Mouse (Mus musculus) erythroblast, embryonic 14.5 days (primary cell): ENCODE results near the gene Mrs2. TPM values are rescaled to one million over a fixed set of nuclear protein-coding genes. Genes with fewer than 3 reads are reported as not detected.
A peak's percentile ranks its signal among the peaks of the same experiment; 100 is the strongest.
"Not testable (repeated sequence)": the region's sequence is repeated elsewhere in the genome, so short reads cannot be mapped to it uniquely, and the experiment has no call there.

Source experiments
- H3K27me3 ChIP-seq: 2 replicates; pipeline ENCODE4 v1.6.1; 2012; ENCODE audit warnings: inconsistent platforms; ENCODE audit not compliant: control insufficient read depth
- H3K36me3 ChIP-seq: 2 replicates; pipeline ENCODE4 v1.6.1; 2012; ENCODE audit warnings: mild to moderate bottlenecking, inconsistent platforms; ENCODE audit not compliant: control insufficient read depth
- H3K4me1 ChIP-seq: 2 replicates; pipeline ENCODE4 v1.6.1; 2012; ENCODE audit warnings: inconsistent platforms; ENCODE audit not compliant: control insufficient read depth
- H3K4me3 ChIP-seq: replicated peaks from 2 replicates; pipeline ENCODE3; 2012; ENCODE audit warnings: moderate library complexity, mild to moderate bottlenecking, inconsistent platforms
- H3K9me3 ChIP-seq: 2 replicates; pipeline ENCODE4 v1.6.1; 2012; ENCODE audit warnings: low read length, inconsistent platforms, mixed read lengths; ENCODE audit not compliant: control insufficient read depth
- GATA1 ChIP-seq: IDR thresholded peaks from 2 replicates; pipeline ENCODE4 v1.6.1; 2012; ENCODE audit warnings: low read length, inconsistent platforms, mixed read lengths
- TAL1 ChIP-seq: IDR thresholded peaks from 3 replicates; pipeline ENCODE4 v1.6.1; 2012; ENCODE audit warnings: low read length, inconsistent platforms, mixed read lengths
- polyA plus RNA-seq: library from polyadenylated mRNA; stranded (reverse); fragments of >175 nt; gene quantifications from 2 replicates; pipeline ENCODE4 v1.2.3, GENCODE M21; 2012

Gene Mrs2
- polyA plus RNA-seq, 1 experiment: 0.36 TPM

DNA sequence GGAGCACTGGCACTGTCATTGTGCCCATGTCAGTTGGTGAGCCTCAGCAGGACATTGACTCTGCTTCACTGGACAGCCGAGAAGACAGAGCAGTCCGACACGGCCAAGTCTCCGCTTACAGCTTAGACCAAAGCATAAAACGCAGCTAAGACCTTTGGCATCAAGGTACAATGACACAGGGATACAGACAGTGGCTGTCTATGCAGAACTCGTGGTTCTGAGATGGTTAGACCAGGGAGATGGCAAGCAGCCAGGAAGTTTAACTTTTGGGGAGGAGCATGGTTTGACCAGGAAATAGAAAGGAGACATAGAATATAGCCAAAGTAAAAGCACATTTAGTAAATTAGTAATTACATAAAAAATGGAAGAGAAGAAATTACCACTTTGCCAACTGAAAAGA lies 31.2 kb downstream of the Mrs2 start:
- no peak overlapping the region for H3K4me3 ChIP-seq
- TF ChIP-seq TAL1: no peak
- no peaks in the 10 kb centered on the region for H3K9me3 ChIP-seq
- H3K36me3 ChIP-seq: peaks cover 68% of the 10 kb centered on the region
- no peaks in the 10 kb centered on the region for H3K27me3 ChIP-seq
- H3K4me1 ChIP-seq: no peaks in the 10 kb centered on the region

DNA sequence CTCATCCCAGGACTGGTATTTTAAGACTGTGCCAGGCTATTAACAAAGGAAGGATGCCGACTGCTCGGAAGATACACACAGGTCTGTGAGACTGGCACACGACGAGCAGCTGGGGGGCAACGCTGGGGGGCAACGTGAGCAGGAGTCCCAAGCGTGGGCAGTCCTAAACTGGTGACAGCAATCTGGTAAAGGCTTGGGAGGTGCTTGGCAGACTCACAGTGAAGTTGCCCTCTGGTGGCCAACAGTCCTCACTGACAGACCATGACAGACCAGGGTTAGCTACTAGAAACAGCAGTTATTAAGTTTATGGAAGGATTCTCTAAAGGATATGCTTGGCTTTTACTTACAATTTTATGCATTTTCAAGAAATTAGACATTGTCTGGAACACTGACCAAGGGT lies 31.8 kb downstream of the Mrs2 start:
- H3K4me1 ChIP-seq: no peaks in the 10 kb centered on the region
- H3K9me3 ChIP-seq: no peaks in the 10 kb centered on the region
- H3K27me3 ChIP-seq: no peaks in the 10 kb centered on the region
- no peak overlapping the region for H3K4me3 ChIP-seq
- no peak for TF ChIP-seq TAL1
- TF ChIP-seq GATA1: no peak
- H3K36me3 ChIP-seq: peaks cover 61% of the 10 kb centered on the region

DNA sequence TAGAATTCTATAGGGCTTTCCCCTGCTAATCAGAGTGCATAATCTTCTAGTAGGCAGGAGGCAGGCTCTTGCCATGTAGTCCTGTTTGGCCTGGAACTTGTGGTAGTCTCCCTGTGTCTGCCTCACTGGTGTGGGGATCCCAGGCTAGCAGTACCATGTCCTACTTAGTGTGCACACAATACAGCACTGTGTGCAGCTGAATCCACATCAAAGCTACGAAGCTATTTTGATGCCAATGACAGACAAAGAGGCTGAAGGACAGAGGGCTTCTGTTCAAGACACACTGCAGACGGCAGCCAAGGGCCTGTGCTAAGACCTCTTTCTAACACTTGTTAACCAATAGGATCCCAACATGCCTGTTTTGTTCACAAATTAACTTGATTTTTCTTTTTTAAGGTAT lies 34.7 kb downstream of the Mrs2 start:
- TF ChIP-seq GATA1 (no peak), TAL1 (no peak)
- Histone ChIP-seq H3K4me3 (no peak overlapping the region), H3K27me3 (no peaks in the 10 kb centered on the region), H3K4me1 (no peaks in the 10 kb centered on the region), H3K36me3 (peaks cover 34% of the 10 kb centered on the region), H3K9me3 (no peaks in the 10 kb centered on the region)

DNA sequence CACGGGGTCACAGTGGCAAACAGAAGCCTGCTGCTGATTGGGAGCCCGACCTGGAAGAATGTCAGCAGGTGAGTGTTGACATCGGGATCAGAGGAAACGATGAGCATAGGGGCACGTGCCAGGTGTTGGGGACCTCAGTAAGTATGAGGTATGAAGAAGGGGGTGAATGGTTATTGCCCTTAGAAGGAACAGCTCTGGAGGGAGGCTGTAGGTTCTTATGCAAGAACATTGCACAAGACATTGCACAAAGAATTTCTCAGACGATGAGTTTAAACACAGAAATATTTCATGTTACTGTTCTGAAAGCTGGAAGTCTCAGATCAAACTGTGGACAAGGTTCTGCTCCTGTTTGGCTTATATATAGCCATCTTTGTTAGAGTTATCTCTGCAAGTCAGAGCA lies 39.1 kb downstream of the Mrs2 start:
- Histone ChIP-seq H3K9me3 (no peaks in the 10 kb centered on the region), H3K4me1 (no peaks in the 10 kb centered on the region), H3K36me3 (peaks cover 4% of the 10 kb centered on the region; the same call in 1 of the 2 replicates), H3K4me3 (no peak overlapping the region), H3K27me3 (no peaks in the 10 kb centered on the region)
- TF ChIP-seq TAL1 (no peak), GATA1 (no peak)

DNA sequence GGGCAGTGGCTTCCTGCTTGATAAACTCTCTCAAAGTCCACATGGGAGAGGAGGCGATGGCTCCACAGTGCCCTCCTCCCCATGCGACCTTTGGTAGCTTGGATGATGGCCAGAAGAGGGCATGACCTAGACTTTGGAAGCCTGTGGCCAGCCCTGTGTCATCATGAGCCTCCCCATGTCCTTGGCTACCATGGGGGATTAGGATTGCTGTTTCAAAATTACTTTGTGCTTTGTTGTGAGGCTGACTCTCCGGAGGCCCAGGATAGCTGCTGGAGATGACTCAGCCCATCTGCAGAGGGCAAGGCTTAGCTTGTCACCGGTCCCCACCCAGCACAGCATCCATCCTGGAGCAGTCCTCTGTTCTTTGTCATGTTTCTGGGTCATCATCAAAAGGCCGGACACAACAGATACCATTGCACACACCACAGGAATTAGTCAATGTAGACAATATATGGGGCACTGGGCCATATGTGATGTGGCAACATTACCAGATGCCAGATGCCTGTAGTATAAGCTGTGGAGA lies 42.3 kb downstream of the Mrs2 start:
- H3K4me3 ChIP-seq: no peak overlapping the region
- no peaks in the 10 kb centered on the region for H3K36me3 ChIP-seq
- no peaks in the 10 kb centered on the region for H3K4me1 ChIP-seq
- no peaks in the 10 kb centered on the region for H3K27me3 ChIP-seq
- H3K9me3 ChIP-seq: no peaks in the 10 kb centered on the region
- TF ChIP-seq GATA1 (no peak), TAL1 (no peak)

DNA sequence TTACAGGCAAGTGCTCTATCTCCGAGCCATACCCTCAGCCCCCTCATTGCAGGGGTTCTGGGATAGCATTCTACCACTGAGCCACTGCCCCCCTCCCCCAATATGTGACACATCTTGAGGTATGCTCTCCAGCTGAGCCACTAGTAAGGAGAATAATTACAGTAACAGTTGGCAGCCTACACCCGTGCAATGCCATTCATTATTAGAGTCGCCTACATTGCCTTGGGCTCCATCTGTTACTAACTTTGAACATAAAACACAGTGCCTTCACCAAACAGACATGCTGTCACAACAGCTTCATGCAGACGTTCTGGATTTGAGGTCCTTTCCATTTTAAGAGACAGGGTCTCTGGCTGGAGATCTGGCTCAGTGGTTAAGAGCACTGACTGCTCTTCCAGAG lies 43.8 kb downstream of the Mrs2 start:
- no peaks in the 10 kb centered on the region for H3K4me1 ChIP-seq
- H3K9me3 ChIP-seq: no peaks in the 10 kb centered on the region
- H3K4me3 ChIP-seq: no peak overlapping the region
- no peaks in the 10 kb centered on the region for H3K27me3 ChIP-seq
- TF ChIP-seq TAL1: no peak
- no peak for TF ChIP-seq GATA1
- H3K36me3 ChIP-seq: no peaks in the 10 kb centered on the region

DNA sequence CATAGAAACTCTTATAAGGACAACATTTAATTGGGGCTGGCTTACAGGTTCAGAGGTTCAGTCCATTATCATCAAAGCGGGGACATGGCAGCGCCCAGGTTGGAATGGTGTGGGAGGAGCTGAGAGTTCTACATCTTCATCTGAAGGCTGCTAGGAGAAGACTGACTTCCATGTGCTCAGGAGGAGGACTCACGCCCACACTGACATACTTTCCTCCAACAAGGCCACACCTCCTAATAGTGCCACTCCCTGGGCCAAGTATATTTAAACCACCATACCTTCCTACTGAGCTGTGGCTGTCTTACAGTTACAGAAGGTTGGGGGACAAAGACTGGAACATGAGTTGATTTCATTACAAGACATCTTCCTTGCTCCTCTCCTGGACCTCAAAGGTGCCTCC lies 48.4 kb downstream of the Mrs2 start:
- H3K4me1 ChIP-seq, H3K36me3 ChIP-seq, H3K9me3 ChIP-seq, H3K4me3 ChIP-seq, H3K27me3 ChIP-seq: not testable (repeated sequence)

DNA sequence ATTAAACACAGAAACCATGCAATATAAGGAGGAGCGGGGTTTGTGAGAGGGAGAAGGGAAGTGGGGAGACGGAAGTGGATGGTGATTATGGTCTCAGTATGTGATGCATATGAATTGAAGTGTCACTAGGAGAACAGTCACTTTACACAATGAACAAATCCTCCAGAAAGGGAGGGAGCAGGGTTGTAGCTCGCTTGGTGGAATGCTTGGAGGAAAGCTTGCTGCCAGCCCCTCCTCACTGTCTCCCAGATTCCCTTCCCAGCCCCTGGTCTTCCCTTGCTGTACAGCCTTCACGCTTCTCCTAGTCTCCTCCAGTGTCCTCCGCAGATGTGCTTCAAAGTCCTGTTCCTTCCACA lies 54.4 kb downstream of the Mrs2 start:
- no peak for TF ChIP-seq GATA1
- TF ChIP-seq TAL1: no peak
- H3K36me3 ChIP-seq: no peaks in the 10 kb centered on the region; the same call in 1 of the 2 replicates
- H3K4me3 ChIP-seq: peak overlapping the region; percentile 58

DNA sequence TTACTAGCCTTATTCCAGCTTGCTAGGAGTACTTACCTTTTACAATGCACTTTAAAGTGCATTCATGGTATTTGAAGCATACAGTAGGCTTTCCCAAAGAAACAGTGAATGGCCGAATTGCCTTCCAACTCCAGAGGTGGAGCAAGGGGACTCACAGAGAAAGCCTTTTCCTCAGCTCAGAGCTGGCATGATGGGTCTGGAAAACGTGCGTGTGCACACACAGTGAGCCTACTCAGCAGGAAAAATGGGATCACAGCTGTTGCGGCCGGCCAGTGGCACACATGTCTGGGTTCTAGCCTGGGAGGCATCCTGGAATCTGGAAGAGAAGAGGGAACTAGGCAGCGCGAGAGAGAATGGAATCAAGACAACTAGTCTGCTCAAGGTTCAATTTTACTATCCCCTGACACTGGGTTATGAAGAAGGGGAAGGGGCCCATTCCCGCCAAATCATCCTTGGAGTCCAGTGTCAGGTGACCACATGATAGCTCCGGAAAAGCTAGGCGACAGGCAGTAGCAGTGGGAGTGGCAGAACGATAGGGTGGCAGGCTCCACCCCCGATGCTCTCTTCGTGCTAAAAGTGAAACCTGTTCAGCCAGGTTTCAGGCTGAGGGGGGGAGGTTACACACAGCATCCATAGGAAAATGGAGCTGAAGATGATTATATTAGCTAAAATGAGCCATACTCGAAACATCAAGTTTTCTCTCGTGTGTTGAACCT lies 54.9 kb downstream of the Mrs2 start:
- H3K4me3 ChIP-seq: peak overlapping the region; percentile 58
- H3K27me3 ChIP-seq: peaks cover 4% of the 10 kb centered on the region
- TF ChIP-seq TAL1: no peak
- TF ChIP-seq GATA1: no peak
- no peaks in the 10 kb centered on the region; the same call in 1 of the 2 replicates for H3K36me3 ChIP-seq
- H3K9me3 ChIP-seq: no peaks in the 10 kb centered on the region
- H3K4me1 ChIP-seq: peaks cover 18% of the 10 kb centered on the region

More for the DNA sequence above, 54.4 kb downstream of the Mrs2 start:
- peaks cover 4% of the 10 kb centered on the region for H3K27me3 ChIP-seq
- no peaks in the 10 kb centered on the region for H3K9me3 ChIP-seq
- peaks cover 18% of the 10 kb centered on the region for H3K4me1 ChIP-seq

DNA sequence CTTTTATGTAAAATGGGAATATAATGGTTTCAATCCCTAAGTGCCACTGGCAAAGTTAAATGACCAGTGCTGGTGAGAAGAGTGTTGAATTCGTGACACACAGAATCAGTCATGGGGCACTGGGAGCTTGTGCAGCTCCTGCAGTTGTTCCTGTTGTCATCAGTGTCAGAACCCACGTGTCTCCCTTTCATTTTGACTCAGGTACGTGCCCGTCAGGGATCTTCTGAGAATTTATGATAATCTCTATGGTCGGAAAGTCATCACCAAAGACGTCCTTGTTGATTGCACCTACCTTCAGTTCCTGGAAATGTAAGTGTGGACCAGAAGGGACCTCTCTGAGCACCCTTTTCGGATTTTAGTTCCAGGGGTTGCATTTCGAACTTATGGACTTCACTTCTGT lies 58.1 kb downstream of the Mrs2 start:
- H3K9me3 ChIP-seq: no peaks in the 10 kb centered on the region
- peaks cover 4% of the 10 kb centered on the region for H3K27me3 ChIP-seq
- H3K4me3 ChIP-seq: no peak overlapping the region
- TF ChIP-seq TAL1: no peak
- TF ChIP-seq GATA1: no peak
- no peaks in the 10 kb centered on the region for H3K36me3 ChIP-seq
- peaks cover 18% of the 10 kb centered on the region for H3K4me1 ChIP-seq
